Comparison of ENCODE assay signal across 8 mouse cellular contexts in genomic region chr10:17599246-17599645, GRCm38 (mm10).
DNase-seq lines count a peak whose midpoint lies in the region; TF ChIP-seq lines count a peak whose summit lies in the region.

No protein-coding gene starts in this region.

- H3K36me3 ChIP-seq in kidney, adult 2 months (ENCODE audit: control insufficient read depth, insufficient read depth, low read length) = no peaks in the 10 kb centered on the region

- no peaks in the 10 kb centered on the region for H3K4me1 ChIP-seq in kidney, adult 2 months (ENCODE audit: control insufficient read depth, insufficient read depth, low read length)

- no peak overlapping the region for H3K4me3 ChIP-seq in kidney, adult 2 months (ENCODE audit: insufficient read depth, low read depth, low read length)

- peak; percentile 31 to 49 for DNase-seq in cerebellum, postnatal 10 days
- no peak for DNase-seq in cerebellum, postnatal 4 days (ENCODE audit: low spot score in 2 of 2)
- DNase-seq in urinary bladder, postnatal 25 days (ENCODE audit: low spot score) = peak; percentile 52
- DNase-seq in urinary bladder, postnatal 4 days (ENCODE audit: low spot score in 2 of 2) = no peak
- peak; percentile 3 for DNase-seq in left cerebral cortex, postnatal 4 days
- no peak for DNase-seq in natural killer cell, adult 2 months (ENCODE audit: low spot score in 2 of 2)
- DNase-seq in kidney, adult 2 months = no peak
- DNase-seq in spleen, adult 12 weeks (ENCODE audit: low spot score) = no peak

- no peaks in the 10 kb centered on the region for H3K27me3 ChIP-seq in kidney, adult 2 months (replicated peaks; ENCODE audit: control insufficient read depth, insufficient read depth, low read length)

- no peak for TF ChIP-seq POLR2A in kidney, adult 2 months (IDR thresholded peaks at IDR 0.05; ENCODE audit: low read depth, low read length)

- H3K27ac ChIP-seq in kidney, adult 2 months (ENCODE audit: insufficient read depth, low read depth, low read length) = no peak overlapping the region

- TF ChIP-seq CTCF in kidney, adult 2 months (conservative IDR thresholded peaks at IDR 0.05; ENCODE audit: insufficient read depth, insufficient read length, low read depth, low read length) = no peak

- intact Hi-C loops in left cerebral cortex, postnatal 4 days (cut with DNase I) = no loop called here

- WGBS in kidney, adult 2 months = 88% methylated on average over 10 of the region's 10 CpGs

Comparison
In these comparisons a context has a peak if more than half of its experiments do, and no peak if none do; other contexts are left out.
1. DNase-seq: peak in cerebellum, postnatal 10 days (2 of 2), urinary bladder, postnatal 25 days (single experiment) and left cerebral cortex, postnatal 4 days (single experiment); none in cerebellum, postnatal 4 days (0 of 2), urinary bladder, postnatal 4 days (0 of 2), natural killer cell, adult 2 months (0 of 2), kidney, adult 2 months (single experiment) and spleen, adult 12 weeks (single experiment).